Mouse (Mus musculus) stomach, postnatal 0 days (tissue): Measurements from ENCODE around the gene Dnajc15. TPM values are rescaled to one million over a fixed set of nuclear protein-coding genes. Genes with fewer than 3 reads are reported as not detected.
A peak's percentile ranks its signal among the peaks of the same experiment; 100 is the strongest.

Source experiments
- ATAC-seq: fragments of 200-750 bp; cut with Nextera tagmentation; 2 replicates; pipeline ENCODE4 v1.8.0; 2017; ENCODE audit not compliant: low FRiP score, low TSS enrichment
- DNase-seq: peaks from one replicate; pipeline ENCODE4 v3.0.0-alpha.2; 2016; ENCODE audit warnings: low spot score
- H3K27ac ChIP-seq: fragments of 300-500 bp; sonication (generic); replicated peaks from 2 replicates; pipeline ENCODE4 v1.5.1; 2014; ENCODE audit warnings: mild to moderate bottlenecking, control low read depth
- H3K27me3 ChIP-seq: fragments of 300-500 bp; sonication (generic); 2 replicates; pipeline ENCODE4 v1.6.1; 2014; ENCODE audit warnings: low read length; ENCODE audit not compliant: control insufficient read depth, insufficient read depth
- H3K36me3 ChIP-seq: fragments of 300-500 bp; sonication (generic); 2 replicates; pipeline ENCODE4 v1.6.1; 2014; ENCODE audit warnings: low read length, mixed read lengths; ENCODE audit not compliant: control insufficient read depth, insufficient read depth
- H3K4me1 ChIP-seq: fragments of 300-500 bp; sonication (generic); replicated peaks from 2 replicates; pipeline ENCODE4 v1.6.1; 2014; ENCODE audit warnings: antibody characterized with exemption; ENCODE audit not compliant: control insufficient read depth, insufficient read depth
- H3K4me2 ChIP-seq: fragments of 300-500 bp; sonication (generic); replicated peaks from 2 replicates; pipeline ENCODE4 v1.6.1; 2014; ENCODE audit warnings: low read depth, mild to moderate bottlenecking, control low read depth, moderate library complexity
- H3K4me3 ChIP-seq: fragments of 300-500 bp; sonication (generic); 2 replicates; pipeline ENCODE4 v1.5.1; 2014; ENCODE audit warnings: low read depth, low read length, control low read depth
- H3K9ac ChIP-seq: fragments of 300-500 bp; sonication (generic); 2 replicates; pipeline ENCODE4 v1.6.1; 2014; ENCODE audit warnings: mild to moderate bottlenecking, low read length, control low read depth, mixed read lengths
- H3K9me3 ChIP-seq: fragments of 300-500 bp; sonication (generic); 2 replicates; pipeline ENCODE4 v1.6.1; 2016; ENCODE audit warnings: low read length; ENCODE audit not compliant: control insufficient read depth
- CTCF ChIP-seq: IDR thresholded peaks from 2 replicates; pipeline ENCODE4 v1.5.1; 2016; ENCODE audit warnings: antibody characterized with exemption, low read depth, mild to moderate bottlenecking, moderate library complexity
- EP300 ChIP-seq: optimal IDR thresholded peaks from 2 replicates; pipeline ENCODE3; 2016; ENCODE audit warnings: antibody characterized with exemption
- WGBS: fragments of 180-500 bp; shearing (Covaris S2); extraction: QIAGEN DNeasy Blood & Tissue Kit; methylation state at CpG from one replicate; pipeline ENCODE4 v1.1.7; 2014; 5-methylcytosine and 5-hydroxymethylcytosine counted together
- polyA plus RNA-seq: library from polyadenylated mRNA; unstranded; fragments of >200 nt; fragmentation: Nextera tagmentation; extraction: Ambion mirVana; gene quantifications from 2 replicates; pipeline ENCODE4 v1.2.1, GENCODE M21; 2015

Gene Dnajc15
- polyA plus RNA-seq, result 85.7 and 97.4 TPM in 2 replicates

- peak within 1 kb of the TSS; percentile 53 for H3K4me2 ChIP-seq
- H3K27me3 ChIP-seq, result no peaks in the 10 kb centered on the region
- DNase-seq (peak; percentile 86), ATAC-seq (peak; percentile 96)
- H3K4me3 ChIP-seq, result peak within 1 kb of the TSS; percentile 85
- H3K9me3 ChIP-seq, result no peaks in the 10 kb centered on the region
- WGBS, result 1% methylated on average over 44 of the region's 44 CpGs
- no peaks in the 10 kb centered on the region for H3K36me3 ChIP-seq
- H3K9ac ChIP-seq, result peak within 1 kb of the TSS; percentile 77
- no peaks in the 10 kb centered on the region for H3K4me1 ChIP-seq
- TF ChIP-seq CTCF (peak; percentile 35), EP300 (no peak)
- no peak within 1 kb of the TSS for H3K27ac ChIP-seq
Observed at GRCm38 (mm10) chr14:77874304-77875241, at the start of gene Dnajc15. Gene Dnajc15 (minus strand): TSS chr14:77875125.

GRCm38 (mm10) chr14:77923076-77923865, 48.3 kb upstream of the Dnajc15 start:
- H3K4me3 ChIP-seq, result no peak overlapping the region
- no peak overlapping the region for H3K27ac ChIP-seq
- no peaks in the 10 kb centered on the region for H3K4me1 ChIP-seq
- WGBS, result 59% methylated on average over 6 of the region's 6 CpGs
- ATAC-seq (no peak), DNase-seq (no peak)
- H3K36me3 ChIP-seq, result no peaks in the 10 kb centered on the region
- H3K4me2 ChIP-seq, result no peak overlapping the region
- no peak overlapping the region for H3K9ac ChIP-seq
- H3K9me3 ChIP-seq, result no peaks in the 10 kb centered on the region
- no peaks in the 10 kb centered on the region for H3K27me3 ChIP-seq
- TF ChIP-seq CTCF (no peak), EP300 (no peak)

GRCm38 (mm10) chr14:77921641-77922040, 46.7 kb upstream of the Dnajc15 start:
- no peak overlapping the region for H3K27ac ChIP-seq
- TF ChIP-seq CTCF (no peak), EP300 (no peak)

GRCm38 (mm10) chr14:77915776-77916175, 40.9 kb upstream of the Dnajc15 start:
- Histone ChIP-seq H3K4me3 (no peak overlapping the region), H3K4me2 (no peak overlapping the region), H3K27ac (no peak overlapping the region), H3K36me3 (no peaks in the 10 kb centered on the region), H3K9ac (no peak overlapping the region), H3K4me1 (no peaks in the 10 kb centered on the region), H3K27me3 (no peaks in the 10 kb centered on the region), H3K9me3 (no peaks in the 10 kb centered on the region)
- DNase-seq (no peak), ATAC-seq (no peak)
- WGBS, result 86% methylated on average over 5 of the region's 5 CpGs
- no peak for TF ChIP-seq EP300
- no peak for TF ChIP-seq CTCF

More at GRCm38 (mm10) chr14:77921641-77922040, 46.7 kb upstream of the Dnajc15 start:
- ATAC-seq (no peak), DNase-seq (no peak)
- WGBS, result 89% methylated on average over 8 of the region's 8 CpGs
- no peaks in the 10 kb centered on the region for H3K4me1 ChIP-seq
- no peaks in the 10 kb centered on the region for H3K9me3 ChIP-seq
- no peak overlapping the region for H3K4me3 ChIP-seq
- H3K36me3 ChIP-seq, result no peaks in the 10 kb centered on the region
- no peaks in the 10 kb centered on the region for H3K27me3 ChIP-seq
- no peak overlapping the region for H3K9ac ChIP-seq
- H3K4me2 ChIP-seq, result no peak overlapping the region

GRCm38 (mm10) chr14:77906586-77906985, 31.7 kb upstream of the Dnajc15 start:
- no peaks in the 10 kb centered on the region for H3K9me3 ChIP-seq
- 79% methylated on average over 5 of the region's 5 CpGs for WGBS

More at GRCm38 (mm10) chr14:77906586-77906985, 31.7 kb upstream of the Dnajc15 start:
- Histone ChIP-seq H3K4me1 (no peaks in the 10 kb centered on the region), H3K4me3 (no peak overlapping the region), H3K9ac (no peak overlapping the region), H3K36me3 (no peaks in the 10 kb centered on the region), H3K27me3 (no peaks in the 10 kb centered on the region), H3K4me2 (no peak overlapping the region), H3K27ac (no peak overlapping the region)
- ATAC-seq, result no peak
- DNase-seq, result no peak
- TF ChIP-seq CTCF (no peak), EP300 (no peak)
